8 mouse cellular contexts compared by ENCODE assay signal in the genomic region with DNA sequence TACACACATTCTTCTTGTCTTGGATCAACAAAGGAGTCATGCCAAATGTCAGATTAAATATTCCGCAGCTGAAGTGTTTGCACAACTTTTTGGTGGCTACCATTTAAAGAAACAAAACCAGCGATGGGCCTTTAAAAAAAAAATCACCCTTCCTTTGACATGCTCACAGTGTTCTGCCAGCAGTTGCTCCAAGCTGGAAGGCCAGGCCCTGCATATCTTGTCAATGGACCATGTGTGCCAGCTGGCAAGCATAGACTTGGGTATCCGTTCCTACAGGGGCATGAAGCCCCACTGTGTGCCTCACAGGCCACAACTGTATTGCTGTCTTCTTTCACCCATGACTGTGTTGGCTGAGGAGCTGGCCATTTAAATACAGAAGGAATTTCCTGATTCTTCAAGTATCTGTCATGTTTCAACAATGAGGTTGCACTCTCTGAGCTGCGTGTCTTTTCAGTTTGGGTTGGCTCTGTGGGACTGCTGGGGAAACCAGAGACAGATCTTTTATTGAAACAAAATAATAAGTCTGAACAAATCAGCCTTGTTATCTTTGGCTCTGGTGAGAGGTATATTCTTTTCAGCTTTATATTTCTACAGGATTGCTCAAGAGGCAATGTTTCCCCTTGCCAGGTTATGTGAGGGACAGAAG.
DNase-seq lines count a peak whose midpoint lies in the region; ATAC-seq and TF ChIP-seq lines count a peak whose summit lies in the region.

No protein-coding gene starts in this region.

- H3K4me1 ChIP-seq in limb, embryonic 14.5 days (ENCODE audit: control insufficient read depth, insufficient read depth, low read length): no peaks in the 10 kb centered on the region
- H3K4me1 ChIP-seq in limb, embryonic 10.5 days: no peaks in the 10 kb centered on the region
- H3K4me1 ChIP-seq in embryonic facial prominence, embryonic 14.5 days (ENCODE audit: control insufficient read depth, insufficient read depth, low read length): 0 out of 2 replicates have a peak, but pooled peaks cover 3% of the 10 kb centered on the region

- peak; percentile 9 for DNase-seq in limb, embryonic 14.5 days (ENCODE audit: low spot score)
- DNase-seq in limb, embryonic 10.5 days (ENCODE audit: low spot score): no peak
- peak; percentile 88 for DNase-seq in embryonic facial prominence, embryonic 14.5 days (ENCODE audit: low spot score)
- peak; percentile 69 to 74 for DNase-seq in heart, postnatal 10 days
- peak; percentile 84 for DNase-seq in lung, postnatal 36 days
- DNase-seq in thymus, postnatal 10 days (ENCODE audit: low spot score in 2 of 2): no peak
- DNase-seq in left cerebral cortex, adult 11 months (ENCODE audit: low spot score): no peak
- DNase-seq in layer of hippocampus, adult 9-11 months: no peak

- H3K4me2 ChIP-seq in limb, embryonic 14.5 days (replicated peaks; ENCODE audit: low read depth, low read length, severe bottlenecking): no peak overlapping the region
- H3K4me2 ChIP-seq in embryonic facial prominence, embryonic 14.5 days (ENCODE audit: low read depth, low read length): no peak overlapping the region

- intact Hi-C loops in heart, postnatal 10 days (cut with DNase I): no loop called here

- ATAC-seq in limb, embryonic 14.5 days (ENCODE audit: low FRiP score, low read depth): no peak
- ATAC-seq in embryonic facial prominence, embryonic 14.5 days (ENCODE audit: low read depth): peak; percentile 81

- H3K27ac ChIP-seq in limb, embryonic 14.5 days (replicated peaks; ENCODE audit: low read depth, low read length): no peak overlapping the region
- H3K27ac ChIP-seq in limb, embryonic 10.5 days: no peak overlapping the region
- no peak overlapping the region; the same call in 1 of the 2 replicates for H3K27ac ChIP-seq in embryonic facial prominence, embryonic 14.5 days (replicated peaks; ENCODE audit: low read depth, low read length)

- H3K36me3 ChIP-seq in limb, embryonic 14.5 days (ENCODE audit: control insufficient read depth, insufficient read depth, low read length): no peaks in the 10 kb centered on the region
- no peaks in the 10 kb centered on the region for H3K36me3 ChIP-seq in limb, embryonic 10.5 days
- no peaks in the 10 kb centered on the region for H3K36me3 ChIP-seq in embryonic facial prominence, embryonic 14.5 days (ENCODE audit: control insufficient read depth, insufficient read depth, low read length)

- H3K4me3 ChIP-seq in limb, embryonic 14.5 days (replicated peaks; ENCODE audit: low read length): no peak overlapping the region
- H3K4me3 ChIP-seq in limb, embryonic 10.5 days: no peak overlapping the region
- H3K4me3 ChIP-seq in embryonic facial prominence, embryonic 14.5 days (ENCODE audit: low read depth, low read length): no peak overlapping the region

- no peaks in the 10 kb centered on the region for H3K27me3 ChIP-seq in limb, embryonic 14.5 days (ENCODE audit: control insufficient read depth, insufficient read depth, low read length)
- H3K27me3 ChIP-seq in limb, embryonic 10.5 days (ENCODE audit: low read depth, poor library complexity, severe bottlenecking): no peaks in the 10 kb centered on the region
- no peaks in the 10 kb centered on the region for H3K27me3 ChIP-seq in embryonic facial prominence, embryonic 14.5 days (replicated peaks; ENCODE audit: control insufficient read depth, insufficient read depth, low read length)

- TF ChIP-seq POLR2A in limb, embryonic 14.5 days (IDR thresholded peaks at IDR 0.05; ENCODE audit: borderline replicate concordance, extremely low read depth, insufficient read depth, insufficient read length): no peak

- WGBS in limb, embryonic 14.5 days: 83% methylated on average over 4 of the region's 4 CpGs
- WGBS in limb, embryonic 10.5 days: 93% methylated on average over 4 of the region's 4 CpGs
- WGBS in embryonic facial prominence, embryonic 14.5 days: 62% methylated on average over 4 of the region's 4 CpGs

- no peaks in the 10 kb centered on the region for H3K9me3 ChIP-seq in limb, embryonic 14.5 days (ENCODE audit: control insufficient read depth, low read length)
- no peaks in the 10 kb centered on the region for H3K9me3 ChIP-seq in limb, embryonic 10.5 days (replicated peaks)
- no peaks in the 10 kb centered on the region for H3K9me3 ChIP-seq in embryonic facial prominence, embryonic 14.5 days (ENCODE audit: control insufficient read depth, low read length)

- no peak overlapping the region for H3K9ac ChIP-seq in limb, embryonic 14.5 days (ENCODE audit: low read depth, low read length, severe bottlenecking)
- H3K9ac ChIP-seq in embryonic facial prominence, embryonic 14.5 days (ENCODE audit: low read depth, low read length): no peak overlapping the region

Comparison
In these comparisons a context has a peak if more than half of its experiments do, and no peak if none do; other contexts are left out.
1. DNase-seq: peak in limb, embryonic 14.5 days (single experiment), embryonic facial prominence, embryonic 14.5 days (single experiment), heart, postnatal 10 days (2 of 2) and lung, postnatal 36 days (single experiment); none in limb, embryonic 10.5 days (single experiment), thymus, postnatal 10 days (0 of 2), left cerebral cortex, adult 11 months (single experiment) and layer of hippocampus, adult 9-11 months (single experiment).